Mouse (Mus musculus) MN1 (cell line): ENCODE data around the gene Psen1.

Experiments
- DNase-seq: peaks from one replicate; pipeline ENCODE4 v3.0.0-alpha.2; 2016; ENCODE audit warnings: low spot score

Psen1 gene

GRCm38 (mm10) chr12:83726510-83727308 is 38.8 kb downstream of the Psen1 start:
- DNase-seq: no peak

GRCm38 (mm10) chr12:83732225-83732624 is 44.3 kb downstream of the Psen1 start:
- DNase-seq: no peak

GRCm38 (mm10) chr12:83734047-83734446 is 46.1 kb downstream of the Psen1 start:
- DNase-seq: no peak

- no peak for DNase-seq
Observed at GRCm38 (mm10) chr12:83736236-83736635, 48.3 kb downstream of the Psen1 start.

GRCm38 (mm10) chr12:83738651-83739050 is 50.7 kb downstream of the Psen1 start:
- no peak for DNase-seq

- no peak for DNase-seq
Observed at GRCm38 (mm10) chr12:83741722-83742121, 53.8 kb downstream of the Psen1 start.

- DNase-seq: no peak
Observed at GRCm38 (mm10) chr12:83742834-83743233, 54.9 kb downstream of the Psen1 start.

GRCm38 (mm10) chr12:83743712-83744111 is 55.8 kb downstream of the Psen1 start:
- no peak for DNase-seq

- no peak for DNase-seq
Observed at GRCm38 (mm10) chr12:83749186-83749585, 61.2 kb downstream of the Psen1 start.

- peak; percentile 40 for DNase-seq
Observed at GRCm38 (mm10) chr12:83752495-83752894, 64.5 kb downstream of the Psen1 start.

- no peak for DNase-seq
Observed at GRCm38 (mm10) chr12:83758735-83759134, 70.8 kb downstream of the Psen1 start.

- DNase-seq: no peak
Observed at GRCm38 (mm10) chr12:83760201-83760600, 72.2 kb downstream of the Psen1 start.

- DNase-seq: no peak
Observed at GRCm38 (mm10) chr12:83762706-83763105, 74.8 kb downstream of the Psen1 start.

GRCm38 (mm10) chr12:83763311-83764043 is 75.5 kb downstream of the Psen1 start, which contains the start of gene Papln:
Papln (plus strand) TSS chr12:83763634.
- DNase-seq: peak; percentile 60

GRCm38 (mm10) chr12:83764044-83764365 is 76.1 kb downstream of the Psen1 start:
- DNase-seq: peak; percentile 53

- DNase-seq: no peak
Observed at GRCm38 (mm10) chr12:83764519-83764918, 76.6 kb downstream of the Psen1 start.

GRCm38 (mm10) chr12:83765965-83766603 is 78.1 kb downstream of the Psen1 start:
- DNase-seq: peak; percentile 68

GRCm38 (mm10) chr12:83767833-83768232 is 79.9 kb downstream of the Psen1 start:
- no peak for DNase-seq

- no peak for DNase-seq
Observed at GRCm38 (mm10) chr12:83768235-83768899, 80.4 kb downstream of the Psen1 start.

GRCm38 (mm10) chr12:83770418-83771256 is 82.7 kb downstream of the Psen1 start:
- DNase-seq: peak; percentile 64

- DNase-seq: no peak
Observed at GRCm38 (mm10) chr12:83775621-83776020, 87.7 kb downstream of the Psen1 start.
